Mouse (Mus musculus): ENCODE measurements at regions not wholly inside any gene's neighbourhood (a gene's known extent, or its start where the extent isn't known, plus 50 kb on each side); places are given as distances from the start of the nearest gene placed in this dataset.
"Not testable (repeated sequence)": the region's sequence is repeated elsewhere in the genome, so short reads cannot be mapped to it uniquely, and the experiment has no call there.

DNA sequence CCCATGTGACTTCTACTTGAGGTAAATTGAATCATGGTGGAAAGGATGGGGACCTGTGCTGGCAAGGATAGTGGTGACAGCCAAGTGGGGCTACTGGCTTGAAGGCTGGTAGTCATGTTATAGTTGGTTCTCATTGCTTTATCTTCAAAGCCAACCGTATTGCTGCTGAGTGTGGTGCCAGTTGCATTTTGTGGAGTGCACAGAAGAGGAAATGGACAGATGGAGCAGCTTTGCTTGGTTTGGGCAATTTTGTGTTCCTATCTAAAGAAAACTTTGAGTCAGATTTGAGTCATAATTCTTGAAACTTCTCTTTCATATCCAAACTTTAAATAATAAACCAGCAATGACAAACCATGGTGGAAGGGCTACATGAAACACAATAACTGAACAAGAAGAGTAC, 200.5 kb upstream of the Myo3a start:
- no peak overlapping the region for H3K4me2 ChIP-seq (ENCODE audit: low read depth, low read length)

DNA sequence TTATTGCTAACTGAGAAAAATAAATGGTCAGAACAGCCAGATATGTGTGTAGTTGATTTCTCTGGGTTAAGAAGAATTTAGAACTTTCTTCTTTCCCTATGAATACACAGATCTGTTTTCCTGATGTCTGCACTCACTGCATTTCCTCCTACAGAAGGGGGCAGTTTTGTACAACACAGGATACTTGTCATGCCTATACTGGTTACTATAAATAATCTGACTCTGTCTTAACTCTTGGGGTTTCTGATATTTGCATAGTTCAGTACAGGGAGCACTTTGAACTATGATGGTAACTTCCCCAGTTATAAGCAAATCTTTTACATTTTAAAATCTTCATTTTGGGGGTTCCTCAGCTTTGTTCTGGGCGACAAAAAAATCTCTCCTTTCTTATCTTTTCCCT, 198.7 kb upstream of the Myo3a start:
- Histone ChIP-seq H3K27me3 (ENCODE audit: control insufficient read depth, insufficient read depth, low read length) (no peaks in the 10 kb centered on the region), H3K9me3 (replicated peaks; ENCODE audit: control insufficient read depth, low read length) (no peaks in the 10 kb centered on the region), H3K4me3 (ENCODE audit: low read depth, low read length) (no peak overlapping the region), H3K9ac (replicated peaks; ENCODE audit: low read length) (no peak overlapping the region), H3K4me2 (ENCODE audit: low read depth, low read length) (no peak overlapping the region), H3K27ac (replicated peaks; ENCODE audit: low read depth, low read length) (no peak overlapping the region), H3K4me1 (ENCODE audit: control insufficient read depth, insufficient read depth, low read length) (no peaks in the 10 kb centered on the region), H3K36me3 (replicated peaks; ENCODE audit: control insufficient read depth, insufficient read depth, low read depth, low read length) (no peaks in the 10 kb centered on the region)
- DNase-seq (ENCODE audit: low spot score) (no peak), ATAC-seq (replicated peaks; ENCODE audit: insufficient number of reproducible peaks, low FRiP score, low TSS enrichment, low read depth) (no peak)
- WGBS, result 64% methylated on average over 1 of the region's 1 CpGs

More for the DNA sequence above, 200.5 kb upstream of the Myo3a start:
- WGBS, result 91% methylated on average over 1 of the region's 1 CpGs
- no peak overlapping the region for H3K27ac ChIP-seq (replicated peaks; ENCODE audit: low read depth, low read length)
- H3K9me3 ChIP-seq (replicated peaks; ENCODE audit: control insufficient read depth, low read length), result no peaks in the 10 kb centered on the region
- no peak overlapping the region for H3K4me3 ChIP-seq (ENCODE audit: low read depth, low read length)
- no peak overlapping the region for H3K9ac ChIP-seq (replicated peaks; ENCODE audit: low read length)
- ATAC-seq (replicated peaks; ENCODE audit: insufficient number of reproducible peaks, low FRiP score, low TSS enrichment, low read depth), result no peak
- no peaks in the 10 kb centered on the region for H3K27me3 ChIP-seq (ENCODE audit: control insufficient read depth, insufficient read depth, low read length)
- DNase-seq (ENCODE audit: low spot score), result no peak
- no peaks in the 10 kb centered on the region for H3K4me1 ChIP-seq (ENCODE audit: control insufficient read depth, insufficient read depth, low read length)
- H3K36me3 ChIP-seq (replicated peaks; ENCODE audit: control insufficient read depth, insufficient read depth, low read depth, low read length), result no peaks in the 10 kb centered on the region

DNA sequence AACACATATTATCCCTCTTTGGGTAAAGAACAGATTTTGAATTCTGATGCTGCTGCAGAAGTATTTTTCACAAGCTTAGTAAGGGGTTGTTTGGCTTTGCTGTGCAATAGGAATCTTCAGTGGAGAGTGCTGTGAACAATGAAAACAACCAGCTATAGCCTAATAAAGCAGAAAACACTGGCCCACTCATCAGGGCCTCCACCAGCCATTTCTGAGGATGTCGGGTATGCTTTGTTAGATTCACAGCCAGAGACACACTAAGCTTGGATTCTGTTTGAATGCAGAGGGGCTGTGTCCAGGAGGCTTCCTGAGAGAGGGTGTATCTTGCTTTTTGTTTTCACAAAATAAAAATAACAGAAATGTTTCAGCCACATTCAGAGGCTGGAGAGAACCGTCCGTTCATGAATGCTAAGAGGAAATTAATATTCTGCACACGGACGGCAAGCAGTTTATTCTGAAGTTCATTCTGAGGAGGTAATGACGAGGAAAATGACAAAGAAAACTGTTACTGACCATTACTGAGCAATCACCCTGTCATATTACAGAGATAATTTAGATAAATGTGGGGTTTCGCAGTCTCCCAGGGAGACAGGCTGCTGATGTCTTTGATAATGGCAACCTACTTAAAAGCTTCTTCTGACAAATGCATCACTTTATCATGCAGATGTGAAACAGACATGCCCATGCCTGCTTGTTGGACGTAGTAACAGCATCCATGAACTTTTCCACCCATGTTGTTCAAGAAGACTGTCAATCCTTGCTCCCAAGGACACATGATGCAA, 198.1 kb upstream of the Myo3a start:
- Histone ChIP-seq H3K4me1 (ENCODE audit: control insufficient read depth, insufficient read depth, low read length) (no peaks in the 10 kb centered on the region), H3K4me2 (ENCODE audit: low read depth, low read length) (no peak overlapping the region), H3K9ac (replicated peaks; ENCODE audit: low read length) (no peak overlapping the region), H3K36me3 (replicated peaks; ENCODE audit: control insufficient read depth, insufficient read depth, low read depth, low read length) (no peaks in the 10 kb centered on the region), H3K4me3 (ENCODE audit: low read depth, low read length) (no peak overlapping the region), H3K27ac (replicated peaks; ENCODE audit: low read depth, low read length) (no peak overlapping the region), H3K27me3 (ENCODE audit: control insufficient read depth, insufficient read depth, low read length) (no peaks in the 10 kb centered on the region), H3K9me3 (replicated peaks; ENCODE audit: control insufficient read depth, low read length) (no peaks in the 10 kb centered on the region)
- ATAC-seq (replicated peaks; ENCODE audit: insufficient number of reproducible peaks, low FRiP score, low TSS enrichment, low read depth), result peak; percentile 44; the same call in 1 of the 2 replicates
- DNase-seq (ENCODE audit: low spot score), result peak; percentile 2
- 57% methylated on average over 8 of the region's 8 CpGs for WGBS

DNA sequence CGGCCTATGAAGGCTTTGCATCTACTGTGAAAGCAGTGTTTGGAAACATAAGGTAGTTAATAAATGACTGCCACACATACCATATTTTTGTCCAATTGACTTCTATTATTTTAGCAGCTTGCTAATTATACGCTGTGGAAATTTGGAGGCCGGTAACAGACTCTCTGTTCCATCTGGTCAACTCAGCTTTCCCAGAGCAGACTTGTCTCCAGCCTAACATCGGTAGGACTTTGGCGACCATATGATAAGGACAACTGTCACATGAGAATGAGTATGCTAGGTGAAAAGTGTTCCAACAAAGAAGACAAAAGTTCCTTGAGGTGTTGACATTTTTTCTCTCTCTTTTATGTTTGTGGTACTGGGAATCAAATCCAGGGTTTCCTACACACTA, 197.5 kb upstream of the Myo3a start:
- Histone ChIP-seq H3K9ac (replicated peaks; ENCODE audit: low read length) (no peak overlapping the region), H3K27me3 (ENCODE audit: control insufficient read depth, insufficient read depth, low read length) (no peaks in the 10 kb centered on the region), H3K4me1 (ENCODE audit: control insufficient read depth, insufficient read depth, low read length) (no peaks in the 10 kb centered on the region), H3K9me3 (replicated peaks; ENCODE audit: control insufficient read depth, low read length) (no peaks in the 10 kb centered on the region), H3K4me3 (ENCODE audit: low read depth, low read length) (no peak overlapping the region), H3K36me3 (replicated peaks; ENCODE audit: control insufficient read depth, insufficient read depth, low read depth, low read length) (no peaks in the 10 kb centered on the region), H3K4me2 (ENCODE audit: low read depth, low read length) (no peak overlapping the region), H3K27ac (replicated peaks; ENCODE audit: low read depth, low read length) (no peak overlapping the region)
- no peak for ATAC-seq (replicated peaks; ENCODE audit: insufficient number of reproducible peaks, low FRiP score, low TSS enrichment, low read depth)
- no peak for DNase-seq (ENCODE audit: low spot score)
- WGBS, result 84% methylated on average over 5 of the region's 5 CpGs

DNA sequence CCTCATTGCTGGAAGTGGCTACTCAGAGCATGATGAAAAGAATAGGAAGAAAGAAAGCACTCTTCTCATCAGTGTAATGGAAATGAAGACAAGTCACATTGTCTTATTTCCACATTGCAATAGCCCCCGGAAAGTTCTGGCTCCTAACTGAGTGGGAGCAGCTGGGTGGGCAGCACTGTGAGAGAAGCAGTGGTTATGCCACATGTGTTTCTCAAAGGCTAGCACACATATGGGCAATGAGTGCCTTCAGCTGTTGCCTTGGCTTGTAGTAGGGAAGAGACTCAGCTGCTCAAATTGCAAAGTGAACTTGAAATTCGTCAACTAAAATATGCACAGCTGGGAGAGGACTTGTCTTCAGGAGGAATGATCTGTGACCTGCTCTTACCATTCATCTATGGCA, 190.5 kb upstream of the Myo3a start:
- Histone ChIP-seq H3K27me3 (ENCODE audit: control insufficient read depth, insufficient read depth, low read length) (no peaks in the 10 kb centered on the region), H3K4me3 (ENCODE audit: low read depth, low read length) (no peak overlapping the region), H3K4me1 (ENCODE audit: control insufficient read depth, insufficient read depth, low read length) (no peaks in the 10 kb centered on the region), H3K4me2 (ENCODE audit: low read depth, low read length) (no peak overlapping the region), H3K27ac (replicated peaks; ENCODE audit: low read depth, low read length) (no peak overlapping the region), H3K9ac (replicated peaks; ENCODE audit: low read length) (no peak overlapping the region), H3K9me3 (replicated peaks; ENCODE audit: control insufficient read depth, low read length) (no peaks in the 10 kb centered on the region), H3K36me3 (replicated peaks; ENCODE audit: control insufficient read depth, insufficient read depth, low read depth, low read length) (no peaks in the 10 kb centered on the region)
- DNase-seq (ENCODE audit: low spot score) (no peak), ATAC-seq (replicated peaks; ENCODE audit: insufficient number of reproducible peaks, low FRiP score, low TSS enrichment, low read depth) (no peak)
- WGBS, result 74% methylated on average over 2 of the region's 2 CpGs

DNA sequence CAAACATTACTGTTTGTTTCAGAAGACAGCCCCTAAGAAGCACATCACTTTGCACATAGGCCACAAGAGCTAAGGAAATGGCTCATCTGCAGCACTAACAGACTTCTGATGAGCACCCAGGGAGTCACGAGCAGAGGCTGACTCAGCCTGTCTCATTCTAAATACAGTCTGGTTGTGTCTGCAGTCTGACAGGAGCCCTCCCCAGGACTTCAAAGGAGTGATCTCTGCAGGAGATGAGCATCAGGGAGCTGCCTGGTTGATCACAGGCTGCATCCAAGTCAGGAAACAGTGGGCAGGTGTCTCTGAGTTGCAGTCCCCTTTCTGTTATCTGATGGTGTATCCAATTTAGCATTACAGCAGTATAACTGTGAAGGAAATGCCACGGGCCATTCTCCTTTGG, 188.5 kb upstream of the Myo3a start:
- H3K9ac ChIP-seq (replicated peaks; ENCODE audit: low read length), result no peak overlapping the region
- H3K27me3 ChIP-seq (ENCODE audit: control insufficient read depth, insufficient read depth, low read length), result no peaks in the 10 kb centered on the region
- no peak overlapping the region for H3K4me3 ChIP-seq (ENCODE audit: low read depth, low read length)
- H3K27ac ChIP-seq (replicated peaks; ENCODE audit: low read depth, low read length), result no peak overlapping the region
- H3K9me3 ChIP-seq (replicated peaks; ENCODE audit: control insufficient read depth, low read length), result no peaks in the 10 kb centered on the region
- DNase-seq (ENCODE audit: low spot score) (no peak), ATAC-seq (replicated peaks; ENCODE audit: insufficient number of reproducible peaks, low FRiP score, low TSS enrichment, low read depth) (no peak)
- WGBS, result 41% methylated on average over 2 of the region's 2 CpGs
- H3K4me1 ChIP-seq (ENCODE audit: control insufficient read depth, insufficient read depth, low read length), result no peaks in the 10 kb centered on the region
- H3K36me3 ChIP-seq (replicated peaks; ENCODE audit: control insufficient read depth, insufficient read depth, low read depth, low read length), result no peaks in the 10 kb centered on the region
- no peak overlapping the region for H3K4me2 ChIP-seq (ENCODE audit: low read depth, low read length)

DNA sequence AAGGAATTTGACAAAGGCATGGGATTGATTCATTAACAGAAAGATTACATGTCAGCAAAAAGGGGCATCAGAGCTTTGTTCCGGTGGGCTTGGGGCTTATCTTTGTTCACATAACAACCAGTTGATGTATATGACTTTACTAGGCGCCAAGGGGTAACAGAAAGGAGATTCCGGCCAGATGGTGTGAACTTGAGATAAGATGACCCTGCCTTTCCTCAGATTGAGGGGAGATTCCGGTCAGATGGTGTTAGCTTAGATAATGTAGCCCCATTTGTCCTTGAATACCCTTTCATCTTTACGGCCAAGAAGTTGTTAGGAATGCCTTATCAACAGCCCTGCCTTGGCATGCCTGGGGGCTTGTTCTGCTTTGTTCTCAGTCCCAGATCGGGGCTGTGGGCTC, 183.4 kb upstream of the Myo3a start:
- not testable (repeated sequence) for H3K27ac ChIP-seq (replicated peaks; ENCODE audit: low read depth, low read length); H3K36me3 ChIP-seq (replicated peaks; ENCODE audit: control insufficient read depth, insufficient read depth, low read depth, low read length); H3K4me1 ChIP-seq (ENCODE audit: control insufficient read depth, insufficient read depth, low read length); H3K9me3 ChIP-seq (replicated peaks; ENCODE audit: control insufficient read depth, low read length); H3K4me3 ChIP-seq (ENCODE audit: low read depth, low read length); DNase-seq (ENCODE audit: low spot score); H3K27me3 ChIP-seq (ENCODE audit: control insufficient read depth, insufficient read depth, low read length); H3K9ac ChIP-seq (replicated peaks; ENCODE audit: low read length); H3K4me2 ChIP-seq (ENCODE audit: low read depth, low read length); ATAC-seq (replicated peaks; ENCODE audit: insufficient number of reproducible peaks, low FRiP score, low TSS enrichment, low read depth)
- WGBS, result 90% methylated on average over 6 of the region's 6 CpGs

DNA sequence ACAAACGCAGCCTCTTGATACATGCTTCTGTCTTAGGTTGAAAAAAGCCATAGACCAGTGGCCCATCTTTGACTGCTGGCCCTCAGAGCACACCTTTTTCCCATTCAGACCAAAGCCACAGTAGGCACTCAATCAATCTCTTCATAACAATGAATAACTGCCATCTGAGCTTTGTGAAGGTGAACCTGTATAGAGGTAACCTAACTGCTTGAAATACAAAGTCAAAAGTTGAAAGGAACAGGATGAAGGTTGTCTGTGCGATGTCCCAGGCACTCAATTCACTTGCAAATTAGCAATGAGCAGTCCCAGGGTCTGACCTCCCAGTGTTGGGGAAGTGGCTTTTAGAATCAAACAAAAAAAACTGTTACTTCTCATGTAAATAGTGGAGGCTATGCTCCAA, 182.4 kb upstream of the Myo3a start:
- H3K27me3 ChIP-seq (ENCODE audit: control insufficient read depth, insufficient read depth, low read length), result no peaks in the 10 kb centered on the region
- H3K4me1 ChIP-seq (ENCODE audit: control insufficient read depth, insufficient read depth, low read length), result no peaks in the 10 kb centered on the region
- H3K9ac ChIP-seq (replicated peaks; ENCODE audit: low read length), result no peak overlapping the region
- no peaks in the 10 kb centered on the region for H3K9me3 ChIP-seq (replicated peaks; ENCODE audit: control insufficient read depth, low read length)
- WGBS, result 57% methylated on average over 2 of the region's 2 CpGs
- DNase-seq (ENCODE audit: low spot score) (no peak), ATAC-seq (replicated peaks; ENCODE audit: insufficient number of reproducible peaks, low FRiP score, low TSS enrichment, low read depth) (no peak)
- H3K4me3 ChIP-seq (ENCODE audit: low read depth, low read length), result no peak overlapping the region
- H3K36me3 ChIP-seq (replicated peaks; ENCODE audit: control insufficient read depth, insufficient read depth, low read depth, low read length), result no peaks in the 10 kb centered on the region
- H3K4me2 ChIP-seq (ENCODE audit: low read depth, low read length), result no peak overlapping the region
- no peak overlapping the region for H3K27ac ChIP-seq (replicated peaks; ENCODE audit: low read depth, low read length)

Data from embryonic facial prominence, embryonic 11.5 days (tissue).